11 mouse cellular contexts compared by ENCODE assay signal in the genomic region with DNA sequence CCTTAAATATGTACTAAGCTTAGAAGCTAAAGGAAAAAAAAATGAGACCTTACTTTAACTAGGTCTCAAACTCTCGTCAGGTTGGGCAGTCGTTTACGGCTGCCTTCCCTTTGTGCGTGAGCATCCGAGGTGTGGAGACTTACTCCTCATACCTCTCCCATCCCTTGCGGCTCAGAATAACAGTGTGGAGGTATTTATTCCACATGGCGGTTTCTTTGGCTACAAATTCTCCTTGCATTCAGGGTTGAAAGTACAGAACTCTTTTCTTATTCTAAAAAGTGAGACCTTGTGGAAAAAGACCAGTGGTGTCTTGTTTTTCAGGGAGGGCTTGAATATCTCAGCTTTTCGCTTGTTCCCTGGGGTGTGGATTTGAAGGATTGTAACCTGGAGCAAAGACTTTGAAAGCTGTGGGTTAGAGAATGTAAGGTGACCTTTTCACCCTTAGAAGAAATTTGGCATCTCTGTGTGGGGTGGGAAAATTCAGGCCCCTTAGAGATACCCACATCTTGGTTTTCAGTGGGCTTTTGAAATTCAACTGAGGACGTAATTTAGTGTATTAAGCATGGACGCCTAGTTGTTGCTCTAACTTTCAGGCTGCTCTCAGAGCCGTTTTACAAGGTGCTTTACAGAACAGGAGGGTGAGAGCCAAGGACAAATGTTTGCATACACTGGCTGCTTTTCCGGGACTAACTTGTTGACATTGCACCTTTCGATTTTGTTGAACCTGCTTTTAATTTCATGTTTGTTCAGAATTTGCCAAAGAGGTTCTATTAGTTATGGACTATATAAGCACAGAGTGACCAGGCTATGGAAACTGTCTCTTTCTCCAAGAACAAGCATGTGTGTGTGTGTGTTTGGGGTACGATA. TPM values are rescaled to one million over a fixed set of nuclear protein-coding genes. Genes with fewer than 3 reads are reported as not detected.
DNase-seq lines count a peak whose midpoint lies in the region; ATAC-seq lines count a peak whose summit lies in the region.
"Had no signal": no experiment of that assay in that cellular context is flagged by ENCODE, and none has a peak within 500 bp of the region (broad histone marks: within the 10 kb centered on the region; RNA-seq: fewer than 3 reads in every experiment).

No protein-coding gene starts in this region.

- peaks cover 35% of the 10 kb centered on the region for H3K4me1 ChIP-seq in heart, embryonic 10.5 days
- peaks cover 6% of the 10 kb centered on the region; the same call in 1 of the 2 replicates for H3K4me1 ChIP-seq in midbrain, embryonic 14.5 days (ENCODE audit: control insufficient read depth, insufficient read depth, low read length)
- peaks cover 4% of the 10 kb centered on the region for H3K4me1 ChIP-seq in midbrain, embryonic 11.5 days (ENCODE audit: control insufficient read depth, insufficient read depth, low read length)
- peaks cover 30% of the 10 kb centered on the region for H3K4me1 ChIP-seq in intestine, embryonic 14.5 days (replicated peaks; ENCODE audit: control insufficient read depth, insufficient read depth, low read length)
- H3K4me1 ChIP-seq in stomach, embryonic 15.5 days = peaks cover 27% of the 10 kb centered on the region

- peak overlapping the region; percentile 76; the same call in 1 of the 2 replicates for H3K27ac ChIP-seq in heart, embryonic 10.5 days
- peak overlapping the region; percentile 49; the same call in 1 of the 2 replicates for H3K27ac ChIP-seq in midbrain, embryonic 14.5 days (replicated peaks; ENCODE audit: low read depth, low read length)
- no peak overlapping the region for H3K27ac ChIP-seq in midbrain, embryonic 11.5 days (ENCODE audit: low read depth, low read length)
- H3K27ac ChIP-seq in intestine, embryonic 14.5 days (ENCODE audit: low read depth) = peak overlapping the region; percentile 89
- peak overlapping the region; percentile 94 for H3K27ac ChIP-seq in stomach, embryonic 15.5 days

- 65% methylated on average over 14 of the region's 14 CpGs for WGBS in heart, embryonic 10.5 days
- WGBS in midbrain, embryonic 14.5 days = 65% methylated on average over 14 of the region's 14 CpGs
- 68% methylated on average over 14 of the region's 14 CpGs for WGBS in midbrain, embryonic 11.5 days
- WGBS in intestine, embryonic 14.5 days = 53% methylated on average over 14 of the region's 14 CpGs
- WGBS in stomach, embryonic 15.5 days = 48% methylated on average over 14 of the region's 14 CpGs

- no peaks in the 10 kb centered on the region for H3K9me3 ChIP-seq in heart, embryonic 10.5 days
- H3K9me3 ChIP-seq in midbrain, embryonic 14.5 days (ENCODE audit: control insufficient read depth, low read length) = no peaks in the 10 kb centered on the region
- H3K9me3 ChIP-seq in midbrain, embryonic 11.5 days (ENCODE audit: control insufficient read depth, low read length) = no peaks in the 10 kb centered on the region
- no peaks in the 10 kb centered on the region for H3K9me3 ChIP-seq in intestine, embryonic 14.5 days (ENCODE audit: control insufficient read depth, low read length)
- no peaks in the 10 kb centered on the region for H3K9me3 ChIP-seq in stomach, embryonic 15.5 days

- no peak overlapping the region for H3K4me3 ChIP-seq in heart, embryonic 10.5 days
- no peak overlapping the region for H3K4me3 ChIP-seq in midbrain, embryonic 14.5 days (replicated peaks; ENCODE audit: low read depth, low read length)
- H3K4me3 ChIP-seq in midbrain, embryonic 11.5 days (ENCODE audit: low read depth, low read length) = no peak overlapping the region
- no peak overlapping the region for H3K4me3 ChIP-seq in intestine, embryonic 14.5 days (ENCODE audit: low read depth, low read length)
- no peak overlapping the region for H3K4me3 ChIP-seq in stomach, embryonic 15.5 days (replicated peaks)
- H3K4me3 ChIP-seq: erythroblast, embryonic 14.5 days had no signal

- no peak overlapping the region for H3K9ac ChIP-seq in midbrain, embryonic 14.5 days (replicated peaks; ENCODE audit: low read length)
- H3K9ac ChIP-seq in midbrain, embryonic 11.5 days (ENCODE audit: low read length) = no peak overlapping the region
- no peak overlapping the region for H3K9ac ChIP-seq in intestine, embryonic 14.5 days (ENCODE audit: low read length)
- no peak overlapping the region for H3K9ac ChIP-seq in stomach, embryonic 15.5 days

- no peaks in the 10 kb centered on the region for H3K27me3 ChIP-seq in heart, embryonic 10.5 days (ENCODE audit: insufficient read depth, poor library complexity, severe bottlenecking)
- H3K27me3 ChIP-seq in midbrain, embryonic 14.5 days (ENCODE audit: control insufficient read depth, insufficient read depth, low read length) = no peaks in the 10 kb centered on the region
- no peaks in the 10 kb centered on the region for H3K27me3 ChIP-seq in midbrain, embryonic 11.5 days (ENCODE audit: control insufficient read depth, insufficient read depth, low read length)
- H3K27me3 ChIP-seq in intestine, embryonic 14.5 days (replicated peaks; ENCODE audit: control insufficient read depth, insufficient read depth, low read length) = no peaks in the 10 kb centered on the region
- no peaks in the 10 kb centered on the region for H3K27me3 ChIP-seq in stomach, embryonic 15.5 days (replicated peaks)

- peaks cover 76% of the 10 kb centered on the region for H3K36me3 ChIP-seq in heart, embryonic 10.5 days
- H3K36me3 ChIP-seq in midbrain, embryonic 14.5 days (ENCODE audit: control insufficient read depth, insufficient read depth, low read length) = peaks cover 13% of the 10 kb centered on the region
- peaks cover 7% of the 10 kb centered on the region; the same call in 1 of the 2 replicates for H3K36me3 ChIP-seq in midbrain, embryonic 11.5 days (ENCODE audit: control insufficient read depth, insufficient read depth, low read length)
- H3K36me3 ChIP-seq in intestine, embryonic 14.5 days (ENCODE audit: control insufficient read depth, insufficient read depth, low read length) = peaks cover 77% of the 10 kb centered on the region
- H3K36me3 ChIP-seq in stomach, embryonic 15.5 days = peaks cover 25% of the 10 kb centered on the region

- H3K4me2 ChIP-seq in midbrain, embryonic 14.5 days (ENCODE audit: low read length) = no peak overlapping the region
- H3K4me2 ChIP-seq in midbrain, embryonic 11.5 days = no peak overlapping the region
- H3K4me2 ChIP-seq in intestine, embryonic 14.5 days (ENCODE audit: low read length) = no peak overlapping the region
- peak overlapping the region; percentile 6; the same call in 1 of the 2 replicates for H3K4me2 ChIP-seq in stomach, embryonic 15.5 days

- DNase-seq in heart, embryonic 10.5 days (ENCODE audit: low spot score) = no peak
- DNase-seq in heart, adult 18-20 months = no peak
- DNase-seq in midbrain, embryonic 14.5 days = no peak
- DNase-seq in midbrain, embryonic 11.5 days (ENCODE audit: low spot score, missing footprints) = no peak
- DNase-seq in intestine, embryonic 14.5 days (ENCODE audit: low spot score) = no peak
- DNase-seq in gastrocnemius, postnatal 10 days = no peak
- DNase-seq in embryo, embryonic 9.5 days (ENCODE audit: extremely low spot score) = no peak
- DNase-seq: adrenal gland, postnatal 25 days had no signal

- no peak for ATAC-seq in midbrain, embryonic 14.5 days (ENCODE audit: low FRiP score, low TSS enrichment)
- ATAC-seq in midbrain, embryonic 11.5 days (ENCODE audit: low FRiP score) = no peak
- no peak for ATAC-seq in intestine, embryonic 14.5 days (replicated peaks; ENCODE audit: low FRiP score, low TSS enrichment, low read depth)
- no peak for ATAC-seq in stomach, embryonic 15.5 days (ENCODE audit: insufficient read depth, low FRiP score, low read depth)

RNA-seq across cellular contexts. Expression of gene Cd164l2, which starts 27.7 kb away (rescaled TPM):
- polyA plus RNA-seq in heart, embryonic 10.5 days (2016; fragmentation: Nextera tagmentation; extraction: Ambion mirVana) = 0.39 and 1.3 TPM in 2 replicates
- total RNA-seq in heart, adult 18-20 months (2021) = not detected
- 0.95 and 2.9 TPM in 2 replicates for polyA plus RNA-seq in midbrain, embryonic 14.5 days (2014; fragmentation: Nextera tagmentation; extraction: Ambion mirVana)
- 0.23 and 0.47 TPM in 2 replicates for polyA plus RNA-seq in midbrain, embryonic 11.5 days (2014; fragmentation: Nextera tagmentation; extraction: Ambion mirVana)
- polyA plus RNA-seq in intestine, embryonic 14.5 days (2014; fragmentation: Nextera tagmentation; extraction: Ambion mirVana) = 1.9 and 2.5 TPM in 2 replicates
- polyA plus RNA-seq in stomach, embryonic 15.5 days (2015; fragmentation: Nextera tagmentation; extraction: Ambion mirVana) = 6.8 and 7.8 TPM in 2 replicates
- not detected for total RNA-seq in gastrocnemius, postnatal 10 days (2021)
- total RNA-seq: megakaryocyte-erythroid progenitor cell, adult 5-6 weeks had no signal
- polyA plus RNA-seq: erythroblast, embryonic 14.5 days had no signal

RNA-seq across cellular contexts. Expression of gene Gpr3, which starts 28.1 kb away (rescaled TPM):
- 0.09 and 0.18 TPM in 2 replicates for polyA plus RNA-seq in heart, embryonic 10.5 days (2016; fragmentation: Nextera tagmentation; extraction: Ambion mirVana)
- total RNA-seq in heart, adult 18-20 months (2021) = not detected
- 1.3 and 2.4 TPM in 2 replicates for polyA plus RNA-seq in midbrain, embryonic 14.5 days (2014; fragmentation: Nextera tagmentation; extraction: Ambion mirVana)
- 0.10 and 0.55 TPM in 2 replicates for polyA plus RNA-seq in midbrain, embryonic 11.5 days (2014; fragmentation: Nextera tagmentation; extraction: Ambion mirVana)
- polyA plus RNA-seq in intestine, embryonic 14.5 days (2014; fragmentation: Nextera tagmentation; extraction: Ambion mirVana) = not detected in 2 replicates
- polyA plus RNA-seq in stomach, embryonic 15.5 days (2015; fragmentation: Nextera tagmentation; extraction: Ambion mirVana) = 0.13 and 0.23 TPM in 2 replicates
- total RNA-seq in gastrocnemius, postnatal 10 days (2021) = not detected
- total RNA-seq: adrenal gland, postnatal 25 days; megakaryocyte-erythroid progenitor cell, adult 5-6 weeks had no signal
- polyA plus RNA-seq: erythroblast, embryonic 14.5 days had no signal

RNA-seq across cellular contexts. Expression of gene Wasf2, which starts 54.0 kb away (rescaled TPM):
- polyA plus RNA-seq in heart, embryonic 10.5 days (2016; fragmentation: Nextera tagmentation; extraction: Ambion mirVana) = 51.1 and 58.5 TPM in 2 replicates
- 10 to 100 TPM; 77.8 to 88.8 TPM for total RNA-seq in heart, adult 18-20 months (2021)
- polyA plus RNA-seq in midbrain, embryonic 14.5 days (2014; fragmentation: Nextera tagmentation; extraction: Ambion mirVana) = 19.6 and 23.1 TPM in 2 replicates
- polyA plus RNA-seq in midbrain, embryonic 11.5 days (2014; fragmentation: Nextera tagmentation; extraction: Ambion mirVana) = 38.3 and 40.1 TPM in 2 replicates
- 79.6 and 88.3 TPM in 2 replicates for polyA plus RNA-seq in intestine, embryonic 14.5 days (2014; fragmentation: Nextera tagmentation; extraction: Ambion mirVana)
- 109 TPM in 2 replicates for polyA plus RNA-seq in stomach, embryonic 15.5 days (2015; fragmentation: Nextera tagmentation; extraction: Ambion mirVana)
- 10 to 100 TPM; 73.1 to 88.7 TPM for total RNA-seq in gastrocnemius, postnatal 10 days (2021)

RNA-seq across cellular contexts. Expression of gene Map3k6, which starts 56.4 kb away (rescaled TPM):
- 2.5 and 3.4 TPM in 2 replicates for polyA plus RNA-seq in heart, embryonic 10.5 days (2016; fragmentation: Nextera tagmentation; extraction: Ambion mirVana)
- 10 to 100 TPM; 22.5 to 30.1 TPM for total RNA-seq in heart, adult 18-20 months (2021)
- polyA plus RNA-seq in midbrain, embryonic 14.5 days (2014; fragmentation: Nextera tagmentation; extraction: Ambion mirVana) = 0.92 and 1.9 TPM in 2 replicates
- polyA plus RNA-seq in midbrain, embryonic 11.5 days (2014; fragmentation: Nextera tagmentation; extraction: Ambion mirVana) = 1.3 and 2.0 TPM in 2 replicates
- polyA plus RNA-seq in intestine, embryonic 14.5 days (2014; fragmentation: Nextera tagmentation; extraction: Ambion mirVana) = 2.8 and 3.2 TPM in 2 replicates
- polyA plus RNA-seq in stomach, embryonic 15.5 days (2015; fragmentation: Nextera tagmentation; extraction: Ambion mirVana) = 5.0 and 8.6 TPM in 2 replicates
- total RNA-seq in gastrocnemius, postnatal 10 days (2021) = 1 to 10 TPM; 2.1 to 5.5 TPM
